Mouse (Mus musculus): ENCODE data around the gene Gm8068. TPM values are rescaled to one million over a fixed set of nuclear protein-coding genes. Genes with fewer than 3 reads are reported as not detected.
"Not testable (repeated sequence)": the region's sequence is repeated elsewhere in the genome, so short reads cannot be mapped to it uniquely, and the experiment has no call there.

Gm8068 gene
- total RNA-seq (2014; rRNA removed) (not detected in 2 replicates), polyA plus RNA-seq (2015; fragmentation: Nextera tagmentation; extraction: Ambion mirVana) (not detected in 2 replicates)

DNA sequence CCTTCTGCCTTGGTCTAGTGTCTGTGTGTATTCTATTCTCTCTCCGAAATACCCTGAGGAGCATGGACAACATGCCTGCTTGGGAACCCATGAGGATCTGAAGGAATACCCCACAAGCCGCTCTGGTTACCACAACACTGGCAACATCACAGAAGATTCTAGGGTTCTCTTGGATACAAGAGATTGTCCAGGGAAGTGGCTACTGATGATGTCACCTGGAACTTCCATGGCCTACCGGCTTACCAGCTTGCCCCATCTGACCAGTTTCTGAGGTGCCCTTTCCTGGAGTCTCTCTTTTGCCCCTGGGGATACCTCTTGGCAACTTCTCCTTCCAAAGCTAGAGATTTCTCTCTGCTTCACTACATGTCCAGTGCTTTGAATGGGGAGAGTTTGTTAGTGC, at the start of gene Gm8068:
Gm8068 (minus strand) TSS at position 101 of the 400 bp plus-strand sequence.
- not testable (repeated sequence) for H3K4me1 ChIP-seq (ENCODE audit: insufficient read depth, low read length); H3K36me3 ChIP-seq (ENCODE audit: insufficient read depth, low read length); DNase-seq (ENCODE audit: low spot score); H3K9me3 ChIP-seq (ENCODE audit: low read length); H3K4me3 ChIP-seq (ENCODE audit: low read depth, low read length); H3K27ac ChIP-seq (ENCODE audit: low read depth, low read length); H3K4me2 ChIP-seq (ENCODE audit: low read depth, low read length, poor library complexity, severe bottlenecking); H3K27me3 ChIP-seq (ENCODE audit: insufficient read depth, low read length); ATAC-seq (ENCODE audit: low FRiP score); H3K9ac ChIP-seq (replicated peaks; ENCODE audit: low read length, poor library complexity, severe bottlenecking)
- WGBS, result no CpG with 5 or more reads among the region's 3 CpGs

DNA sequence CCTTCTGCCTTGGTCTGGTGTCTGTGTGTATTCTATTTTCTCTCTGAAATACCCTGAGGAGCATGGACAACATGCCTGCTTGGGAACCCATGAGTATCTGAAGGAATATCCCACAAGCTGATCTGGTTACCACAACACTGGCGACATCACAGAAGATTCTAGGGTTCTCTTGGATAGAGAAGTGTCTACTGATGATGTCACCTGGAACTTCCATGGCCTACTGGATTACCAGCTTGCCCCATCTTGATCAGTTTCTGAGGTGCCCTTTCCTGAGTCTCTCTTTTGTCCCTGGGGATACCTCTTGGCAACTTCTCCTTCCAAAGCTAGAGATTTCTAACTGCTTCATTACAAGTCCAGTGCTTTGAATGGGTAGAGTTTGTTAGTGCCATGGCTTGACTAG, 48.8 kb upstream of the Gm8068 start, which contains the start of gene Gm7929:
Gm7929 (minus strand) TSS at position 101 of the 400 bp plus-strand sequence.
- not testable (repeated sequence) for H3K4me2 ChIP-seq (ENCODE audit: low read depth, low read length, poor library complexity, severe bottlenecking); H3K9ac ChIP-seq (replicated peaks; ENCODE audit: low read length, poor library complexity, severe bottlenecking); H3K4me3 ChIP-seq (ENCODE audit: low read depth, low read length); H3K27ac ChIP-seq (ENCODE audit: low read depth, low read length); DNase-seq (ENCODE audit: low spot score); H3K36me3 ChIP-seq (ENCODE audit: insufficient read depth, low read length); H3K27me3 ChIP-seq (ENCODE audit: insufficient read depth, low read length); H3K9me3 ChIP-seq (ENCODE audit: low read length); H3K4me1 ChIP-seq (ENCODE audit: insufficient read depth, low read length); ATAC-seq (ENCODE audit: low FRiP score)
- WGBS, result no CpG with 5 or more reads among the region's 1 CpGs

DNA sequence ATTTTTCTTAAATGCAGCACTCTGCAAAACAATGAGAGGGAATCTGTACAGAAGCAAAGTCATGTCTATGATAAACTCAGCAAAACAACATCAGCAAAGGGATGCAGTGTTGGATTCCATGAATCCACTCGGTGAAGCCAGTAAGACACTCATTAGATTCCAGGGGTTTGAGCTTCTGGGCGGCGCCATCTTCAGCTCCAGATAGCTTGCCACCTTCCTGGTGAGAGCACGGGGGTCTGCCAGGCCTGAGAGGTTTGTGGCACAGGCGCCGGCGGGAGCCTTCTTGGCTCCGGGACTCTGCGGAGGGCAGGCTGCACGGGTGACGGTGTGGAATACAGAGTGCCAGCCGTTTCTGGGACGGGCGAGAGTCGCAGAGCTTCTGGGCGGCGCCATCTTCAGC, 21.8 kb upstream of the Gm8068 start:
- DNase-seq (ENCODE audit: low spot score); ATAC-seq (ENCODE audit: low FRiP score); H3K4me1 ChIP-seq (ENCODE audit: insufficient read depth, low read length); H3K9ac ChIP-seq (replicated peaks; ENCODE audit: low read length, poor library complexity, severe bottlenecking); H3K27ac ChIP-seq (ENCODE audit: low read depth, low read length); H3K27me3 ChIP-seq (ENCODE audit: insufficient read depth, low read length); H3K4me3 ChIP-seq (ENCODE audit: low read depth, low read length); H3K9me3 ChIP-seq (ENCODE audit: low read length); H3K36me3 ChIP-seq (ENCODE audit: insufficient read depth, low read length); H3K4me2 ChIP-seq (ENCODE audit: low read depth, low read length, poor library complexity, severe bottlenecking): not testable (repeated sequence)
- WGBS, result 82% methylated on average over 15 of the region's 17 CpGs

DNA sequence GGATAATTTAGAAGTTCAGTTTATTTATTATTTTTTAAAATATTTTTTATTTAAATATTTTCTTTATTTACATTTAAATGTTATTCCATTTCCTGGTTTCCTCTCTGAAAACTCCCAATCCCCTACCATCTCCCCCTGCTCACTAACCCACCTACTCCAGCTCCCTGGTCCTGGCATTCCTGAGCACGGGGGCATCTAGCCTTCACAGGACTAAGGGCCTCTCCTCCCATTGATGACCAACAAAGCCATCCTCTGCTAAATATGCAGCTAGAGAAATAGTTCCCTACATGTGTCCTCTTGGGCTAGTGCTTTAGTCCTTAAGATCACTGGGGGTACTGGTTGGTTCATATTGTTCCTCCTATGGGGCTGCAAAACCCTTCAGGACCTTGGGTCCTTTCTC, 15.5 kb upstream of the Gm8068 start:
- not testable (repeated sequence) for H3K9me3 ChIP-seq (ENCODE audit: low read length); H3K4me3 ChIP-seq (ENCODE audit: low read depth, low read length); H3K9ac ChIP-seq (replicated peaks; ENCODE audit: low read length, poor library complexity, severe bottlenecking); H3K27me3 ChIP-seq (ENCODE audit: insufficient read depth, low read length); H3K4me1 ChIP-seq (ENCODE audit: insufficient read depth, low read length); H3K4me2 ChIP-seq (ENCODE audit: low read depth, low read length, poor library complexity, severe bottlenecking); DNase-seq (ENCODE audit: low spot score); H3K27ac ChIP-seq (ENCODE audit: low read depth, low read length); ATAC-seq (ENCODE audit: low FRiP score); H3K36me3 ChIP-seq (ENCODE audit: insufficient read depth, low read length)
- WGBS, result 83% methylated on average over 1 of the region's 1 CpGs

DNA sequence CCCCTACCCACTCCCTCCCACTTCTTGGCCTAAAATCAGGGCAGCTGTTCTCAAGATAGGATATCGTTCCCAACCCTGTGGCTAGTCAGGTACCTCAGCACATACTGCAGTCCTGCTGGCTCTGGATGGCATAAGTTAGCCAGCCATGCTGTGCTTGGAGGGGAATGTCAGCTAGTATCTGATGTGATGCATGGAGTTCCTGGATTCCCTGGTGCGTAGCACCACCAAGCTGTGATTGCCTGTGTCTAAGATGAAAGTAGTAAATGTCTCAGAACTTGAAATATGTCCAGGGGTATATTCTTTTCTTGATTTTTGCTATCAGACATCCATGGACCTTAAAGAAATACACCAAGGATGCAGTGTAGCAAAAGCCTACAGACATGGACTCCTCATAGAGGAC, 53.5 kb downstream of the Gm8068 start:
- not testable (repeated sequence) for H3K4me2 ChIP-seq (ENCODE audit: low read depth, low read length, poor library complexity, severe bottlenecking); H3K36me3 ChIP-seq (ENCODE audit: insufficient read depth, low read length); H3K4me3 ChIP-seq (ENCODE audit: low read depth, low read length); H3K27ac ChIP-seq (ENCODE audit: low read depth, low read length); DNase-seq (ENCODE audit: low spot score); H3K4me1 ChIP-seq (ENCODE audit: insufficient read depth, low read length); H3K9me3 ChIP-seq (ENCODE audit: low read length); H3K27me3 ChIP-seq (ENCODE audit: insufficient read depth, low read length); H3K9ac ChIP-seq (replicated peaks; ENCODE audit: low read length, poor library complexity, severe bottlenecking); ATAC-seq (ENCODE audit: low FRiP score)
- 76% methylated on average over 2 of the region's 2 CpGs for WGBS

Other genes starting within 250 kb of the Gm8068 start
- gene Gm7954, start 248.4 kb downstream of the Gm8068 start, total RNA-seq (2014; rRNA removed), result not detected in 2 replicates
- gene Gm7954, start 248.4 kb downstream of the Gm8068 start, polyA plus RNA-seq (2015; fragmentation: Nextera tagmentation; extraction: Ambion mirVana), result not detected in 2 replicates
- gene Gm3486, start 212.4 kb downstream of the Gm8068 start, total RNA-seq (2014; rRNA removed), result not detected in 2 replicates
- gene Gm3486, start 212.4 kb downstream of the Gm8068 start, polyA plus RNA-seq (2015; fragmentation: Nextera tagmentation; extraction: Ambion mirVana), result 0.20 TPM in 1 of 2 replicates, not detected in the other
- not detected in 2 replicates for gene Gm7970, start 146.3 kb downstream of the Gm8068 start, total RNA-seq (2014; rRNA removed)
- gene Gm7970, start 146.3 kb downstream of the Gm8068 start, polyA plus RNA-seq (2015; fragmentation: Nextera tagmentation; extraction: Ambion mirVana), result not detected in 2 replicates
- not detected in 2 replicates for gene 1700049E17Rik2, start 128.7 kb downstream of the Gm8068 start, total RNA-seq (2014; rRNA removed)
- not detected in 2 replicates for gene 1700049E17Rik2, start 128.7 kb downstream of the Gm8068 start, polyA plus RNA-seq (2015; fragmentation: Nextera tagmentation; extraction: Ambion mirVana)
- not detected in 2 replicates for gene Gm3072, start 77.3 kb downstream of the Gm8068 start, total RNA-seq (2014; rRNA removed)
- not detected in 2 replicates for gene Gm3072, start 77.3 kb downstream of the Gm8068 start, polyA plus RNA-seq (2015; fragmentation: Nextera tagmentation; extraction: Ambion mirVana)
- gene Gm3676, start 55.4 kb downstream of the Gm8068 start, total RNA-seq (2014; rRNA removed), result not detected in 2 replicates
- gene Gm3676, start 55.4 kb downstream of the Gm8068 start, polyA plus RNA-seq (2015; fragmentation: Nextera tagmentation; extraction: Ambion mirVana), result not detected in 2 replicates
- gene Gm7929, start 48.7 kb upstream of the Gm8068 start, total RNA-seq (2014; rRNA removed), result not detected in 2 replicates
- gene Gm7929, start 48.7 kb upstream of the Gm8068 start, polyA plus RNA-seq (2015; fragmentation: Nextera tagmentation; extraction: Ambion mirVana), result not detected in 2 replicates
- gene Gm47189, start 70.6 kb upstream of the Gm8068 start, total RNA-seq (2014; rRNA removed), result not detected in 2 replicates
- not detected in 2 replicates for gene Gm47189, start 70.6 kb upstream of the Gm8068 start, polyA plus RNA-seq (2015; fragmentation: Nextera tagmentation; extraction: Ambion mirVana)
- not detected in 2 replicates for gene Gm7980, start 205.4 kb upstream of the Gm8068 start, total RNA-seq (2014; rRNA removed)
- gene Gm7980, start 205.4 kb upstream of the Gm8068 start, polyA plus RNA-seq (2015; fragmentation: Nextera tagmentation; extraction: Ambion mirVana), result not detected in 2 replicates
- gene 1700049E17Rik1, start 223.1 kb upstream of the Gm8068 start, total RNA-seq (2014; rRNA removed), result not detected in 2 replicates
- gene 1700049E17Rik1, start 223.1 kb upstream of the Gm8068 start, polyA plus RNA-seq (2015; fragmentation: Nextera tagmentation; extraction: Ambion mirVana), result not detected in 2 replicates
- not detected in 2 replicates for gene 1700024B05Rik, start 242.1 kb upstream of the Gm8068 start, total RNA-seq (2014; rRNA removed)
- not detected in 2 replicates for gene 1700024B05Rik, start 242.1 kb upstream of the Gm8068 start, polyA plus RNA-seq (2015; fragmentation: Nextera tagmentation; extraction: Ambion mirVana)